Mouse (Mus musculus): Measurements from ENCODE around the gene Dazap2.
"Not testable (repeated sequence)": the region's sequence is repeated elsewhere in the genome, so short reads cannot be mapped to it uniquely, and the experiment has no call there.

Gene Dazap2

DNA sequence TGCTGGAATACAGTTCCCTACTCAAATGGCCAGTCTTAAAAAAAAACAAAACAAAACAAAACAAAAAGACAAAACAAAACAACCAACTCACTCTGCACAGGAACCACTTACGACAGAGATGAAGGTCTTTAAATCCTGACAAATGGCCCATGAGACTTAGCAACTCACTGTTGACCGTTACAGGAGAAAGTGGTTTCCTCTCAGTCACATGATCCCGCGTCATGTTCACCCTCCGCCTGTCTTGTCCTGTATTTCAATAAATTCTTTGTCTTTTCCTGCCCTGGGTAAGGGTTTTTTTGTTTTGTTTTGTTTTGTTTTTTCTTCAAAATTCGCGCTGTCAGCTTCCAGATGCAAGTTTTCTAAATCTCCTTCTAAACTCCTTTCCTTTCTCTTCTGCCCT lies 3.2 kb upstream of the Dazap2 start:
- DNase-seq (ENCODE audit: low spot score) = no peak

DNA sequence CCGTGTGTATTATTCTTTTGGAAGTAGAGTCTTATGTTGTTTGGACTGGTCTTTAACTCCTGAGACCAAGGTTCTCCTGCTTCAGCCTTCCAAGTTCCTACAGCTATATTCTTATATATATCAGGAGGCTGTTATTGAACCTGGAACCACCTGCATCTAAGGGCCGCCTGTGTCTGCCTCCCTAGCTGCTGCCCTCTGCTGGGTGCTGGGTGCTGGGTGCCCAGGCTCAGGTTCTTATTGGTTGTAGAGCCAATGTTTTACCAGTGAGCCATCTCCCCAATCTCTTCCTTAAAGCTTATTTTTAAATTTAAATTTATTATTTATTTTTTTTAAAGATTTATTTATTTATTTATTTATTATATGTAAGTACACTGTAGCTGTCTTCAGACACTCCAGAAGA lies 2.7 kb upstream of the Dazap2 start:
- DNase-seq (ENCODE audit: low spot score) = no peak

DNA sequence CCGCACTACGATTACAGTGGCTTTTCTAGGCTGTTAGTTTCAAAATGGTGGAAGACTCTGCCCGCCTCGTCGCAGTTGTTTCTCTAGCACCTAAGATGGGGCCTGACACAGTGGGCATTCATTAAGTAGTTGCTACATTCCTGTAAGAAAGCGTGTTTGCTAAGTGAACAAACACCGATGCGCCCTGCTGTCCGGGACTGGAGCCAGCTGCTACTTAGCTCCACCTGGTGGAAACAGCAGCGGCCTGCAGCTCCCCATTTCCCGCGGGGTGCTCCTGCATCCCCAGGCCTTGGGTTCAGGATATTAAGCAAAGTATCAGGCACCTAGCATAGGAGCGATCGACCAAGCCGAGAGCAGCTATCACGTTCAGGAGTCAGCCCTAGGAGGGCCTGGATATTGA lies 1.6 kb upstream of the Dazap2 start:
- peak; percentile 87 for DNase-seq (ENCODE audit: low spot score)

DNA sequence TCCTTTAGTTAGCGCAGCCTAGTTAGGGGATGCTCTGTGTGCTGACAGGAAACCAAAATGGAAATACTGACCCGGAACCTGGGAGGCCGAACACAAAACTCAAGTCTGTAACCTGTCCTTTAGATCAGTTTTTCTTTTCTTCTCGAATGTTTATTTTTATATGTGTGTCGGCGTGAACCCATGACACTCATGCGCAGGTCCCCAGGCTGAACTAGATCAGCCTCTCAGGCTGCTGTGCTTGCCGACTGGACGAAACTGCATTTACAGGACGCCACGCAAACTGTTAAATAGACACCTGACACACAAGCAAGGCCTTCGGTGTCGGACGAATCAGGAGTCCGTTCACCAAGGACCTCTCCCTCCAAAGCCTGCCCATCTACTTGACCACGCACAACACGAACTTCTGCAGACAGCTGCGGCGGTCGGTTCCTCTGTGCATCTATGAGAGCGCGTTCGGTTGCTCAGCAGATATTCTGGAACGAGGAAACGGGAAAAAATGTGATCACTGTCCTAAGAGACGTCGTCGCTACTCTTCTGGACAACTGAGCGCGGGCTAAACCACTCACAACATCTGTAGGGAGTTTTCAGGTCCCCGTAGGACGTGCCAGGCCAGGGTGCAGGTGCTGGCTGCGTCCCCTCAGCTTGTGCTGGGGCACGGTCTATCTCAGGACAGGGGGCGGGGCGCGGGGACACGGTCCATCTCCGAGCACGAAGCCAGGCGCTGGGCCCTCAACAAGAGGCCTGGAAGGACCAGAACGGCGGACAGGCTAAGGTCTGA lies 742 bp upstream of the Dazap2 start:
- peak; percentile 45 for DNase-seq (ENCODE audit: low spot score)

DNA sequence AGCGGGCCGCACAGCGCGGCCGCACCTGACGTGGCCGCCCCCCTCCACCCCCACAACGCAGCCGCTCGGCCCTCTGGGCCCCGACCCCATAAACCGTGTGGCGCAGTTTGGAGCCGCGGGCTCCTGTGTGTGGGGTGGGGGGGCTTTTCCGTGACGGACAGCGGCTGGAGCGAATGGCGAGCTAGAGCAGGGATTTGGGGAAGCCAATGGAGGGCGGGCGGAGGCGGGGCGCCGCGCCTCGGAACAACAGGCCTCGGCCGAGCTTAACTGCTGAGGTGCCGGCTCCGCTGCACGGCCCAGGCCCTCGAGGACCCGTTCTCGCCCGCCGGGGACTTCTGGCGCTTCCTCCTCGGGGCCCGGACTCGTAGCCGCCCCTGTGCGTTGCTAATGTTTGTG lies 674 bp downstream of the Dazap2 start:
- peak; percentile 93 for DNase-seq (ENCODE audit: low spot score)

DNA sequence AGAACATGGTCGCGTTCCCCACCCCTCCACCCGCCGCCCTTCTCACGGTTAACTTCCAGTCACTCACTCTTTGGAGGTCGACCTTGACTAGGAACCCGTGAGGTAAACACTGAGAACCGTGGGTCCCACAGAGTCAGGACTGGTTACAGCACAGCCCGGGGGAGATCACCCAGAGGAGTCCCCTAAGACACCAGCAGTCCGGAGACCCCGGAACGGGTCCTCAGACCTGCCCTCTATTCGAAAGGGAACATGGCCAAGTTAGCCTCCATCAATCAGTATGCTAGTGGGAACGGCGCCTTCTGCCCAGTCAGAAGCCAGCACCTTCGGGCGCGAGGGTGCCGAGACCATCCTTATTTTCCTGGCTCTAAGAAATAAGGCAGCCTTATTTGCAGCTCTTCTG lies 1.1 kb downstream of the Dazap2 start:
- DNase-seq (ENCODE audit: low spot score) = no peak

DNA sequence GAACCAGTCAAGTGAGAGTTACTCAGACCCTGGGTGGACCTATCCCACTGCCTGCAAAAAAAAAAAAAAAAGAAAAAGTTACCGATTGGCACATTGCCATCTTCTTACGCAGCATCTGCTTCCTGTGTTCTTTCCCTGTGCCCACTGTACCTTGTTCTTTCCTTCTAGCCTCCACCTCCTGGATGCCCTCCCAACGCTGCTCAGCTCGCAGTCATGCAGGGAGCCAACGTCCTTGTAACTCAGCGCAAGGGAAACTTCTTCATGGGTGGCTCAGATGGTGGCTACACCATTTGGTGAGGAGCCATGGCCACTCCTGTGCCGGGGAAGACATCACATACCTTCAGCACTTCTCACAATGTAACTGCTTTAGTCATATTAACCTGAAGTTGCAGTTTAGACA lies 4.1 kb downstream of the Dazap2 start:
- DNase-seq (ENCODE audit: low spot score) = no peak

DNA sequence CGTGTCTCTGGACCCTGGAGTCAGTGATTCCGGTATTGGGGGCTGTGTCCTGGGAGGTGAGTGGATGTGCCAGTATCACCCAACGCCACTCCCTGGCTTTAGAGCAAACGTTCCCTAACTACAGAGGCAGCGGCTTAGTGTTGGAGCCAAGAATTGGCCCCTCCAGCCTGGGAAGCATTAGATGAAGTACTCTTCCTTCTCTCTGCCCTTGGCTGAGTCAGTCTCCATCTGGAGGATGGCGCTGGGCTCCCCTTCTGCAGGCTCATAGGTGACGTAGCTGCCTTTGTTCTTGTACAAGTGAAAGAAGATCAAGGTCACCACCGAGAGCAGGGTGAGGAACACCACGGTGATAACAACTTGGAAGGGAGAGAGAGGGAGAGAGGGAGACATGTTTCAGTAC lies 6.5 kb downstream of the Dazap2 start:
- not testable (repeated sequence) for DNase-seq (ENCODE audit: low spot score)

DNA sequence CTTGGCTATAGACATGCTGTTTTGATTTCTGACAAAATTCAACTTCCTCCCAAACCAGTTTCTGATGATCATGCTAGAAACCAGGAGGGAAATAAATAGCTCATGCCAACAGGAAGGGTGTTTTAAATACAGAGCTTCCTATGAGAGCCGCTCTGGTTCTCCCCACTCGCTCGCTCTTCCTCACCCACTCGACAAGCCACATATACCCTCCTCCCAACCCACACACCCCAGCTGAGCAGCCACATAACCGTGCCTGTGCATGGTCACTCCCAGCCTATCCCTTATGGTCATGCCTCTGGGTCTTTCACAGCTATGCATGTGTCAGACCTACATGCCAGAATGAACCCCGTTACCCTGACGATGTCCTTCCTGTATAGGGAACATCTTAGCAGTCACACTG lies 7.0 kb downstream of the Dazap2 start:
- DNase-seq (ENCODE audit: low spot score) = no peak

DNA sequence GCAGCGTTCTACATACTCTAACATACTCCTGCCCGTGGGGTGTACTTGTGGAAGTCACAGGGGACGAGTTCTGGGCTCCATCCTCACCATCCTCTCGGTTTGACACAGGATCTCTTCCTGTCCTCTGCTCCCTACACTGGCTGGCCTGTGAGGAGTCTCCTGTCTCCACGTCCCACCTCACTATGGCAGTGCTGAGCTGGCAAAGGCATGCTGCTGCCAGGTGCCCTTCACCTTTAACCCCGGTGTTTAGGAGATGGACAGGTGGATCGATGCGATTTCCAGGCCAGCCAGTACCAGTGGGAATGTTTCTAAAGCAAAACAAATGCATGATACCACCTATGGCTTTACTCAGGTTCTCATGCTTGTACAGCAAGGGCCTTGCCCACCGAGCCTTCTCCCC lies 8.6 kb downstream of the Dazap2 start:
- DNase-seq (ENCODE audit: low spot score) = no peak

DNA sequence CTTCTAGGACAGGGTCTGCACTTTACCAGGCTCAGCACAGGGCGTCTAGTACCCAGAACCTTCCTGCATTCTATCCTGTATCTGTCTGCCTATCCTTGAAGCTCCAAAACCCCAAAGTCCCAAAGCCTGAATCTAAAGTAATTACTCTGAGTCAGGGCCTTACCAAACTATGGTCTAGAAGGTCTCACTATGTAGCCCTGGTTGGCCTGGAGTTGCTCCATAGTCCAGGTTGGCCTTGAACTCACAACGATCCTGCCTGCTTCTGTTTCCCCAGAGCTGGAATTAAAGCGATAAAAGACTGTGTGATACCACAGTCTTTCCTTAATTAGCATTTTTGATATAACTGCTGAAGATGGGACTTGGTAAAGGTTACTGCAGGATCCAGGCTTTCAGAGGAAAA lies 9.3 kb downstream of the Dazap2 start:
- DNase-seq (ENCODE audit: low spot score) = no peak

DNA sequence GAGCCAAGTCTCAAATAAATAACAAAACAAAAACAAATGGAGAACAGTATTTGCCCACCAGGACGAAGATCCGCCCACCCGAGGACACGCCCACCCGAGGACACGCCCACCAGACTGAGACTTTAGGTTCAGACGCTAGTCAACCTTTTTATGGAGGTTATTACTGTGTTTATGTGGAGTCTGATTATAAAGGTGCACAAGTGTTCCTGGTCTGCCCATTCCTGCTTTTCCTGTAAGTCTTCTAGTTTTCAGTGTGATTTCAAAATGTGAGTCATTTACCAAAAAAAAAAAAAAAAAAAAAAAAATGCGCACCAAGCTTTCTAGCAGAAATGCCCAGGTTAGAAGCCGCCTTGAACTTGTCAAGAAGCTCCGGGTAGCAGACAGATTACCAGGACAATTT lies 12.1 kb downstream of the Dazap2 start:
- DNase-seq (ENCODE audit: low spot score) = no peak

DNA sequence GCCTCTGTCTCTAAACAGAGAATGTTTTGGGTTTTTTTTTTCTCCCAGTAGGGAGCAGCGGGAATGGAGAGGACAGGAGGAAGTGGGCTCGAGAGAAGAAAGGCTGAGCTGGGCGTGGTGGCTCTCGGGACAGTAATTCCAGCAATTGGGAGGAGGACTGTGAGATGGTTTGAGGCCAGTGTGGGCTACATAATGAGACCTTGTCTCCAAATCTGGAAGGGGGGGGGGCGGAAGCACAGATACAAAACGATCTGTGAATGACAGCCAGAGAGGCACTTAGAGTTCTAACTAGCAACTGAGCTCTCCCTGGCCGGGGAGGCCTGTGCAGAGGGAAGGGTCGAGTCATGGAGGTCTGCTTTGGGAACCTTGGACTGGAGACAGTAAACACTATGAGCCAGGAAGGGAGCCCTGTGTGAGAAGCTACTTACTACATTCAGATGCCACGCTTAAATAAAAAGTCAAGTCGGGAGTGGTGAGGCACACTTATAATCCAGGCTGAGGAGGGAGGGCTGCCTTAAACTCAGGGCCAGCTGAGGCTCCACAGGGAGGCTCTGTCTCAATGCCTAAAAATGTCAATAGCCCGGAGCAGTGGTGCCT lies 12.7 kb downstream of the Dazap2 start:
- DNase-seq (ENCODE audit: low spot score) = no peak

DNA sequence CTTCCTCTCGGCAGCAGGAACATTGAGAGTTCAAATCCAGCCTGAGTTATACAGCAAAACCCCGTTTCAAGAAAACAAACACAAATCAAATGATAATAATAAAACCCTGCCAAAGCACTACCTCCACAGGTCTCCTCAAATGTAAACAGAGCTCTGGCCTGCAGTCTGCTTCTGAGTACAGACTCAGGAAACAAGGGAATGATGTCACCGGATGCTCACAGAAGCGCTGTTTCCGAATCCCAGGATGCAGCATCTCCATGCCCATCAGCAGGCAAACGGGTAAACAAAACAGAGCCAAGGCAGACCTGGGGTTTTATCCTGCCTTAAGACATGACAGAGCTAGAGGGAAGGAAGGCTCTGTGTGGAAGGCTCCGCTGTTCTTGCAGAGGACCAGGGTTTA lies 13.6 kb downstream of the Dazap2 start:
- no peak for DNase-seq (ENCODE audit: low spot score)

DNA sequence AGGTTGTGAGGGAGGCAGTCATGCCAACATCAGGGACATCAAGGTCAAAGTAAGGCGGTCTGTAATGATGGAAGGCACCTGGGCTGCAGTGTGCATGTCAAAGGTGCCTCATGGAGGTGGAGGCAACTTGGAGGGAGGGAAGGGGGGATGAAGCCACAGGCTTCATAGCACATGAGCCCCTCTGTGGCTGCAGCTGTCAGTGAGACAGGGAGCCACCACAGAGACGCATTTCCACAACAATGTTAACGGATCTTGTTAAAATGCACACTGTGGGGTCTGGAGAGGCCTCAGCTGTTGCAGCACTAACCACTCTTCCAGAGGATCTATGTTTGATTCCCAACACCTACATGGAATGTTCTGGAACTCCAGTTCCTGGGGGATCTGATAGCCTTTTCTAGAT lies 15.0 kb downstream of the Dazap2 start:
- no peak for DNase-seq (ENCODE audit: low spot score)

DNA sequence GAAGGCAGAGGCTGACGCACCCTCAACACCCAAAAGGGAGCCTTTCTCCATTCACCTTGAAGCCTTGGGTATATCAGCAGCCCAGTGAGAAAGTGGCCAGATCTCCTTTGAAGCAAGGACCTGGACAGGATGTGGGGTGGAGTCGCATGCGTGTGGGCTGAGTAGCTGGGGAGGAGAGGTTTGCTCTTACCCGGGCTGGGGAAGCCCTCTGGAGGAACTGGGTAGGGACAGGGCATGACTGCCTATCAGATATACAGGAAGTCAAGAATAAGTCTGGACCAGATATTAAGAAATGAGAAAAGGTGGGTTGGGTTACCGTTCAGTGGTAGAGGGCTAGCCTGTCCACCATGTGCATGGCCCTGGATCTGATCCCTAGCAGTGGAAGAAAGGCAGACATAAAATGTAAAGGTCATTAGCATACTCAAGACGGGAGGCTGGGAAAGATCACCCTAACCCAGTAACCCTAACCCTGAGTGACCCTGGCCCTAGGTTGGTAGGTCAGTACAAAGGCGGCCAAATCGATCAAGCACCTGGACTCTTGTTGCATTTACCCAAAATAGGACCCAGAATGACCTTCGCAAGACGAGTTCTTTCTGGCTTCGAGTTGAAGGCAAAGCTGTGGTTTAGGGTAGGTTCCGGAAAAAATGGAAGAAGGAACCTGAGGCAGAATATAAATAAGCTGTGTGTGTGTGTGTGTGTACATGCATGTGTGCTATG lies 16.5 kb downstream of the Dazap2 start:
- no peak for DNase-seq (ENCODE audit: low spot score)

DNA sequence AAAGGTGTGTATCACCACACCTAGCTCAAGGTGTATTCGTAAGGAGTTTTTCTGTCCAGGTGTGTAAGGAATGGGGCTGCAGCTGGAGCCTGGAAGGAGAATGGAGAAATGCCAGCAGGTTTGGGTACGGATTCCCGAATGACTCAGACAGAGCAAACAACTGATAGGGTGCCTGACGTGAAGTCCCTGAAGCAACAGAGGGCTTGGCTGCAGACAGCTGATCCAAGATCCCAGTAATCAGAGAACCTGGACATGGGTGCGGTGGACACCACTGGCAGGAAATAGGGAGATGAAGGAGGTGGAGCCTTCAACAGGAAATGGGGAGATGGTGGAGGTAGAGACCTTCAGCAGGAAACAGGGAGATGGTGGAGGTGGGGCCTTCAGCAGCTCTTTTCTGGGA lies 17.2 kb downstream of the Dazap2 start:
- no peak for DNase-seq (ENCODE audit: low spot score)

DNA sequence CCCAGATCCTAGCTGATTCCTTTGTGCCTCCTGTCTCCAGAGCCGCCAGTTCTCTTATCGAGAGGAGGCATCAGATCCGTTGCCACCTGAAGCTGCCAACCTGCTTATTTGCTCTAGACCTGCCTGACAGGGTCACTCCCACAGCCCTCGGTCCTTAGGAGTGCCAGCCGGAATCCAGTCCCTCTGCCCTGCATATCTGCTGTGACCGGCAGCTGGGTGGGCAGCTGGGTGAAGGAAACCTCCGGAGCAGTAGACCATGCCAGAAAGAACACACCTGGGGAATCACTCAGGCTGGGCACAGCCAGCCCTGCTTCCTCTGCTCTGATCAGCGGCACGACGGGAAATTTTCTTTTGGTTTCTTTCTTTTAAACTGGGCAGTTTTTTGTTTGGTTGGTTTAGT lies 18.2 kb downstream of the Dazap2 start:
- DNase-seq (ENCODE audit: low spot score) = no peak

DNA sequence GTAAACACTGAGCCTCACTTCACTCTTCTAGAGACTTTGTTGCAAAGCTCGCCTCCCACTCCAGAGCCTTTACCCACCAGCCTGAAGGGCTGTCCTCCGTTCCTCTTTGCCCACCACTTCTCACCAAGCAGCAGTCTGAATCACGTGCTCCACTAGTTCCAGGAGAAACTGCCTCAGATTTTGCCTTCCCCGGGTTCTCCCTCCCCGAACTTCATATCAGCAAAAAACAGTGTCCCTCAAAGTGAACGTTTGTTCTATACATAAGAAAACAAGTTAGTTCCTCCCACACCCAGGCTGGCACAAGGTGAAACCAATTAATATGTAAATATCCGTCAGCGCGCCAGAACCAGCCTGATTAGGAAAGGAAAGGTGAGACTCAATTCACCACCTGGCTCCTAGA lies 20.1 kb downstream of the Dazap2 start:
- no peak for DNase-seq (ENCODE audit: low spot score)

DNA sequence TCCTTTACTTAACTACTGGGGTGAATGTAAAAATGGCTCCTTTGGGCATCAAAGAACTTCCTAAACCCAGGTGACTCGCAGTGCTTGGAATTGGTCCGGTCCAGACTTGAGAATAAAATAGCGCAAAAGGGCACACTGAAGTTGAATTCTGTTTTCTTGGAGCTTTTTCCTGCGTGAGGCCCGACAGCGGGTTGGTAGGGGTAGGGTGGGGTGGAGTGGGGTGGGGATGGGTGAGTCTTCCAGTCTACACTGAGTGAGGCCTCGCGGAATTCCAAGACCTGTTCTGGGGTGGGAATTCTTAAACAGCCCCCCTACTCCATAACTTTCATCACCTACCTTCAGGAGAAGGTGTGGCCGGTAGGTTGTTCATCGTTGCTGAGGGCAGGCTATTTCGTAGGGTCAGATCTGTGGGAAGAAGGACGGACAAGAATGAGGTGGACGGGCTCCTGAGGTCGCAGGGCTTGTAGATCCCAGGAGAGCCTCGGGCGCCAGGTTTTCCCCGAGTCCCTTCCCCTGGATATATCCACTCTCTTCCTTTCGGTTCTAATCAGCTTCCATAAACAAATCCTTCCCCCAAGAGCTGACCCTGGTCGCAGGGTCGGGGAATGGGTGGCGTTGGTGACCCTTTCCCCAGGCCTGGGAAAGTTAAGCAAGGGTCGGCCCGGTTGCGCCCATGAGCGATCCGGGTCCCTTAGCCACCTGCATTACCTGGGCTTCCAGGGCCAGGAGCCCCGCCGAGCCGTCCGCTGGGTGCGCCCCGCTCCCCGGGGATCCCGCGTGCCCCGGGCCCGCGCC lies 20.9 kb downstream of the Dazap2 start:
- DNase-seq (ENCODE audit: low spot score) = no peak

DNA sequence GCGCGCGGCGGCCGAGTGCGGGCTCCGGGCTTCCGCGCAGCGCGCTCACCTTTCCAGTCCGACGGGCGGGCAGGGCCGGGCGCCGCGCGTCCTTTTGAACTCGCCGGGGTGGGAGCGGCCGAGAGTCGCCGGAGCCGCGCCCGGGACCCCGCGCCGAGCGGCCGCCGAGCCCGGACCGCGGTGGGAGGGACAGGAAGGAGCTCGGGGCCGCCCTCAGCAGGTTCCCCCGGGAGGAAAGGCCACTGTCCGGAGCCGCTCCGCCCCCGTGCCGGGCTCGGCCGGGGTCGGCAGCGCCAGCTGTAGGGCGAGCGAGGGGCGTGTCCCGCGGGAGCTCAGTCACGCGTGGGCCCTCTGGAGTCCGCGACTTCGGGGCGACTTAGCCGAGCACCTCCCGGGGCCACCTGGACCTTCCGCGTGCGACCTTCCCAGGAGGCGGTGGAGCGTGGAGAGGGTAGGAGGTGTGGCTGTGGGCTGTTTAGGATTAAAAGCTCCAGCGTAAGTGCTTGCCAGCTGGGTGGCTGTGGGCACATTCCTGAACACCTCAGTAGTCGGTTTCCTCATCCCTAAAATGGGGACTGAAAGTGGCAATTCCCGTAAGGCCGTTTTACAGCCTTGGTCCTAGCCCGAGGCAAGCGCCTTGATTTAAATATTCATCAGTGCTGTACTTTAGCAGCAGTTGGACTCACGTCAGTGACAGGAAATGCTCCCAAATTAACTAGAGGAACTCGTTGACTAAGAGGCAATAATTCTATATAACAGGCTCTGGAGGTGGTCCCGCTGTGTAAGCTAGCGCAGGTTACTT lies 21.8 kb downstream of the Dazap2 start, which contains the start of gene Smagp:
Smagp (minus strand) TSS at position 241 of the 802 bp plus-strand sequence.
- DNase-seq (ENCODE audit: low spot score) = peak; percentile 43

DNA sequence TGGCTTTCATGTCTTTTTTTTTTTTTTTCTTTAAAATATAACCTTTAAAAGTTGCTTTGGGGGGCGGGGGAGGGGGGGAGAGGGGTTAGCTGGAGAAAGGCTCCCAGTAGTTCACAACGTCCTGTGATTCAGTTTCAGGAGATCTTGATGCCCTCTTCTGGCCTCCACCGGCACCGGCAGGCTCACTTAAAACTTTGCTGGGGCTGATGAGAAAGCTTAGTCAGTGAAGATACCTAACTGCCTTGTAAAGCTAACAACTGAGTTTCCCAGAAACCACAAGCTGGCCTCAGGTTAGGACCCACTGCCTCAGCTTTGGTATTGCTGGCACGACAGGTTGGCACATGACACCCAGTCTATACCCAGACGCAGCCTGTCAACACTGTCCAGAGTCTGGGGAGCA lies 22.5 kb downstream of the Dazap2 start:
- DNase-seq (ENCODE audit: low spot score) = peak; percentile 47

All from embryo, embryonic 10 days (tissue).